Mouse (Mus musculus): ENCODE data around the gene Wnk4.

DNA sequence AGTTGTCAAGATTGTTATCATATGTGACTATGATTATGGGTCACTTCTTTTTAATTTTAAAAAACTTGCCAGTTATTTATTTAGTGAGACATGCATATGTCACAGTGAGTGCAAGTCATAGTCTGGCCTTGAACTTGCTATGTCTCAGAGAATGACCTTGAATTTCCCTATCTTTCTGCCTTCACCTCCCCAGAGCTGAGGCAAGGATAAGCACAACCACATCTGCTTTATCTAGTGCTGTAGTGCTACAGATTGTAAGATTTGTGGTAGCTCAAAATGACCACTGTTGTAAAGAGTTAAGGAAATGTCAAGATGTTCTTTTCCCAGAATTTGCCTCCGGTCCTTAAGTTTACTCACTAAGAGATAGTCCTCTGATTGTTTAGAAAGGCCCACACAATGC is 27.1 kb upstream of the Wnk4 start:
- TF ChIP-seq CTCF (IDR thresholded peaks at IDR 0.05; ENCODE audit: insufficient read depth, low read length) = no peak
- TF ChIP-seq POLR2A (IDR thresholded peaks at IDR 0.05; ENCODE audit: borderline replicate concordance, extremely low read depth, low read depth, low read length) = no peak

Data from lung, adult 2 months (tissue).